Mouse (Mus musculus) urinary bladder, adult 18-20 months (tissue): ENCODE measurements around the gene Ahcyl1.
"Not testable (repeated sequence)": the region's sequence is repeated elsewhere in the genome, so short reads cannot be mapped to it uniquely, and the experiment has no call there.

Source experiments
- DNase-seq, 2 experiments: peaks; one replicate each; pipeline ENCODE4 v3.0.0; 2022; ENCODE audit warnings: low spot score in 2 of 2, mixed read lengths in 2 of 2

Gene Ahcyl1

DNA sequence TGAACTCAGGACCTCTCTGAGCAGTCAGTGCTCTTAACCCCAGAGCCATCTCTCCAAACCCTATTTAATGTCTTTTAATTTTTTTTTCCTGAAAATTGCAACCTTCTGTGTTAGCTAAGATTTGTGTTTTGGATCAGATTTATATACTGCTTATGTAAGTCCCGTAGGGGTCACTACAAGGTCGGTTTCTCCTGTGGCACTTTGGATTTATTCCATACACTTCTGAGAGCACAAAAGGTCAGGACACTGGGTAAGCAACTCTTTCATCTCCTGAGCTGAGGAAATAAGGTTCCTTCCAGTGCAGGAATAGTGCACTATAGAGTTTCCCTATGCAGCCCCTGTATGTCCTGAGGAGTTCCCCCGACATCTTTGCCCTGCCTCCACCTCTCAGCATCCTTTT, 40.9 kb downstream of the Ahcyl1 start:
- DNase-seq = no peak

DNA sequence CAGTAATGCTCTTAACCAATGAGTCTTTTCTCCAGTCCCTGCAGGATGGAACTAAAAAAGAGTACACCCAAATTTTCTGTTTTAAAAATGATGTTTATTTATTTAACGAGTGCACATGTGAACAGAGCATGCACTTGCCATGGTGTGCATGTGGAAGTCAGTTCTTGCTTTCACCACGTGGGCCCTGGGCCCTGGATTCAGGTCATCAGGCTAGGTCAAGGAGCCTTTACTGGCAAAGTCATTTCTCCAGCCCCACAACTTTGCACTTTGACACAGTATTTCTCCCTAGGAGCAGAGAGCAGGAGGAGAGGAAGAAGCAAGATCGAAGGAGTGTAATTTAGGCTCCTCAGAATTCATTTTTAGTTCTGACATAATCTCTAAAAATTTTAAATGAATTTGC, 41.5 kb downstream of the Ahcyl1 start:
- no peak for DNase-seq

DNA sequence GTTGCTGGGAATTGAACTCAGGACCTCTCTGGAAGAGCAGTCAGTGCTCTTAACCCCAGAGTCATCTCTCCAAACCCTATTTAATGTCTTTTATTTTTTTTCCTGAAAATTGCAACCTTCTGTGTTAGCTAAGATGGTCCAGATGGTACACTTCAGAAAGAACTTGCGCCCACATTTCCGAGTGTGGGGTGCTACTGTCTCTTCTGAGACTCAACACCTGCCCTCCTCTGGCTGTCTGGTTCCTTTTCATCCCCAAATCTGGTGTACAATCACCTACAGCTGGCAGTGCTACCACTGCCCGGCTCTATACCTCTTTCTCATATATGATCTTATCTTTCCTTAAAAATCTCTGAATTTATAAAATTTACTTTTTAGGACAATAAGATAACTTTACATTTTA, 43.4 kb downstream of the Ahcyl1 start:
- no peak for DNase-seq

- DNase-seq = not testable (repeated sequence)
These were observed 46.1 kb downstream of the Ahcyl1 start for GRCm38 (mm10) chr3:107650276-107650675.

GRCm38 (mm10) chr3:107646947-107647346, 49.4 kb downstream of the Ahcyl1 start:
- no peak for DNase-seq

DNA sequence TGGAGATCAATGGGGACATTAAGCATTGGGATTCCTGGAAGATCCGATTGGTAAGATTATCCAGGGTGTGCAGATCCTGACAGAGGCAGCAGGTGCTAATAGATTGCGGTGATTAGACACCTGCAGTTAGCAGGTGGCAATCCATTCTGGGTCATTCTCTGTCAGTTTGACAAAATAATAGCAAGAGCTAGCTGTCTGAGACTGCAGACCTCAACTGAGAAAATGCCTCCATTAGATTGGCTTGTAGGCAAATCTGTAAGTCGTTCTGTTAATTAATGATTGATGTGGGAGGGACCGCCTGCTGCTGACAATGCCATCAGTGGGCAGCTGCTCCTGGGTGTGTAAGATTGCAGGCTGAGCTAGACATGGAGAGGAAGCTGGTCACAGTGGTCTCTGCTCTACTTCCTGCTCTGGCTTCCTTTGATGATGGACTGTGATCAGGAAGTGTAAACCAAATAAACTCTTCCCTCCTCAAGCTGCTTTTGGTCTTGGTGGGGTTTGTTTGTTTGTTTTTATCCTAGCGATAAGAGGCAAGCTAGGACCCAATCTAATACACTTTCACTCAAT, 58.7 kb downstream of the Ahcyl1 start:
- DNase-seq = no peak

DNA sequence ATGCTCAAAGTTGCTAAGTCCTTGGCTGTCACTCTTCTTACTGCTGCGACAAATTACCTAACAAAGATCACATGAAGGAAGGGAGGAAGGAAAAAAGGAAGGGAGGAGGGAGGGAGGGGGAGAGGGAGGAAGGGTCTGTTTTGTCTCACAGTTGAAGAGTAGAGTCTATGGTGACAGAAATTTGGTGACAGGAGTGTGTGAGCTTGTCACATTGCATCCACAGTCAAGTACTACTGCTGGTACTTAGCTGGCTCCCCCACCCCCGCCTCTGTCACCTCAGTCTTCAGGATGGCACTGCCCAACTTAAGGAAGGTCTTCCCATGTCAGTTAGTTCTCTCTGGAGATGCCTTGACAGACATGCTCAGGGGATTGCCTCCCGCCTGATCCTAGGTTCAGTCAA, 60.1 kb downstream of the Ahcyl1 start:
- no peak for DNase-seq

- no peak for DNase-seq
These were observed 60.5 kb downstream of the Ahcyl1 start for GRCm38 (mm10) chr3:107635836-107636235.

DNA sequence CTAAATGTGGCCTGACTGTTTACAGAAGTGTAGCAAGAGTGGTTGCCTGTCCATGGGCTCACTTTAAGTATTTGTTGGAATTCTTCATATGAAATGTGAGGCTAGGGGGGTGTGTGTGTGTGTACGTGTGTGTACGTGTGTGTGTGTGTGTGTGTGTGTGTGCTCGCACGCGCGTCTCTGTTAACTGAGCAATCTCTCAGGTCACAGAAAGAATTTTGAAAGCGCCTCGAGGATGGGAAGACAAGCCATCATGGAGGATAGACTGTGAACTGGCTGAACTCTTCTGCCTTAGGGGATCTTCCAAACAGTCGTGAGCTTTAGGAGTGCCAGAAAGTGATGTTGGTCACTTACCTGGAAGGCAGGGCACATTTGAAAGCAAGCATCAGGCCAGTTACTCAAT, 62.5 kb downstream of the Ahcyl1 start:
- no peak for DNase-seq

- DNase-seq = no peak
These were observed 63.6 kb downstream of the Ahcyl1 start for GRCm38 (mm10) chr3:107632786-107633185.

DNA sequence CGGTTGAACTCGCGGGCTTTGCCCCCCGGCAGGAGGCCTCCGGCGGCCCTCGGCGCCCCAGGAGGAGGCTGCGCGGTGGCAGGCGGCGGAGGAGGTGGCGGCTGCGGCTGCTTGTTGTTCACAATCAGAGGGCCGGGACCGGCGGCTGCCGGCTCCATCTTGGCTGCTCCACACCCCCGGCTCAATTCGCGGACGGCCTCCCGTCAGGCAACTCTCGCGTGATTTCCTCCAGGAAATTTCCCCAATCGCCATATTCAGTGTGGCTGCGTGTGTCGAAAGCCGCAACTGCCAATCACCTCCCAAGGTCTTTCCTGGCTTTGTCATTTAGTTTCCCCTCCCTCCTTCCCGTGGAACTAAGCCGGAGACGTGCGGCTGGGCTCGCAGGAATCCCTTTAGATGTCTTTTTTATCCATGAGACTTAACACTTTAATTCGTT, 64.8 kb downstream of the Ahcyl1 start, which contains the start of gene Strip1:
Gene Strip1, minus strand, starts transcription at position 172 of the 436 bp plus-strand sequence.
- peak; percentile 88 for DNase-seq

DNA sequence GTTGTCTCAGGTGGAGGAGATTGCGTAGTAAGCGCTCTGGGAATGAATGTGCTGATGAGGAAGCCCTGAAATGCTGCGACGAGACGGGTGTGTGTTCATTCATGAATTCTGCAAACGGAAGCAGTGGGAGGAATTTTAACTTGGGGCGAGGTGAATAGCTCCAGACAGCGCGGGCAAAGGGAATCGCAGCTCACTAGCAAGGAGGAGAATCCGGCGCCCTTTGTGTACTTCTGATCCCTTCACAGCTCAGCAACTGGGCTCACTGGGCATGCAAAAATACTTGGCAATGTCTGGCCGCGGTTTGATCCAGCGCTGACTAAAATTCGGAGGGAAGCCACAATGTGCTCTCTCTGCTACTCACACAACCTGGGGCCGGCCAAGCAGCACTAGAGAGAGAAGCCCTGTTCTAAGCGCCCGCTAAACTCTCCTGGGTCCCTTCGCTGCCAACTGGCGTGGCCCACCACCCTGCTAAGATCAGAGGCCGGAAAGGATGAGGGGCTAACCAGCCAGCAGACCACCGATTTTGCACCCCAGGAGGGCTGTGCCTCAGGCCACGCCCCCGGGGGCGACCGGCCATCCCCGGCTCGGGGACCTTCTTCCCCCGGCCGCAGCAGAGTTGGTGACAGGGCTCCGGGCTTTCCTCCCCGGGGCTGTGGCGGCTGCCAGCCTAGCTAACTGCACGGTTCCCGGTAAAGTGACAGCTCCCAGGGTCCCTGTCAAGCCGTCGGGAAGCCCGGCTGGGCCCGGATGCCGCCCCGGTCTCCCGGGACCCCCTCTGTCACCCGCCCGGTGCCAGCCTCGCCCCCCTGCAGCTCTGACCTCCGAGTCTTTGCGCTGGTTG, 65.5 kb downstream of the Ahcyl1 start, which contains the start of gene Gm10961:
Gene Gm10961, plus strand, starts transcription at position 641 of the 841 bp plus-strand sequence.
- DNase-seq = no peak

DNA sequence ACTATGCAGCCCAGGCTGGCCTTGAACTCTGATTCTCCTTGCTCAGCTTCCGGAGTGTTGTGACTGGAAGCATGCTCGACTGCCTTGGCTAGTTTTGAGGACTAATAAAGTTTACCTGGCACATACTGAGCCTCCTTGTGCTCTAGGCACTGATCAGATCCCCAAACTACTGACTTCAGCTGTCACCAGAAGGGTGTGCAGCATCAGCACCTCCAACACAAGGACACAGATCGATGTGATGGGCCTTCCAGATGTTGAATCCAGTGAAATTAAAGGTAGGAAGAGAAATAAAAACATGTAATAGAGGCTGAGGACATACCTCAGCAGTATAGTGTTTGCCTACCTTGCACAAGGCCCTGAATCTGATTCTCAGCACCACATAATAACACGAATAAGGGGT, 66.9 kb downstream of the Ahcyl1 start:
- no peak for DNase-seq

- DNase-seq = no peak
These were observed 67.8 kb downstream of the Ahcyl1 start for GRCm38 (mm10) chr3:107628551-107628950.

- DNase-seq = no peak
These were observed 68.7 kb downstream of the Ahcyl1 start for GRCm38 (mm10) chr3:107627641-107628040.

DNA sequence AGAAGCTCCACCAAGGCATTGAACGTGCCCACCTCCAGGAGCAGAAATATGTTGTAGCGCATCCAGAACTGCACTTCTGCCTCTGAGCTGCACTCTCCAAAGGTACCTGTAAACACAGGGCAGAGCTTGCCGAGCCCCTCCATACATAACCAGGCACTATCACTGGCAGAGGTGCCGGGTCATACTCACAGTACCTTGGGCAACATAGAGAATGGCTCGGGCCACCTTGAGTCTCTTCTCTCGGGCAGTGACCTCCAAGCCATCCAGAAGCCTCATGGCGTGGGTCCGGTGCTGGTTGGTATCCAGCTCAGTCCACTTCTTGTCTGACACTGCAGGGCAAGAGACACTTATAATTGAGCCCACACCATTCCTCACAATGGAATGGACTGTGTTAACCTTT, 69.6 kb downstream of the Ahcyl1 start:
- no peak for DNase-seq

DNA sequence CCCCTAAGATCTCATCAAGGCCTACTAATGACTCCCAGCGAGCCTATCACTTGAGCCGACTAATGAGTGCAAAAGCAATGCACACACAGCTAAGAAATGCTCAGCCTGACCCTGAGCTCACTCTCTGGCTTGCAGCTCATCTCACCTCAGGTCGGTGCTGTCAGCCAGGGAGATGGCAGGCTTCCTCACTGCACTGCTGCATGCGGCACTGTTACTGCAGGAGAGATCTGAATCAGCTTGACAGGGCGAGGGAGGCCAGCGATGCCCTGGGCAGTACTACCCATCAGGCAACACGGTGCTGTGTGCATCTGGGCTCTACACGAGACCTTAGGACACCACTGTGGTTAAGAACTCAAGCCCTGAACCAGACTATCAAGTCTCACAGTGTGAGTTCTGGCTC, 70.8 kb downstream of the Ahcyl1 start:
- DNase-seq = no peak

DNA sequence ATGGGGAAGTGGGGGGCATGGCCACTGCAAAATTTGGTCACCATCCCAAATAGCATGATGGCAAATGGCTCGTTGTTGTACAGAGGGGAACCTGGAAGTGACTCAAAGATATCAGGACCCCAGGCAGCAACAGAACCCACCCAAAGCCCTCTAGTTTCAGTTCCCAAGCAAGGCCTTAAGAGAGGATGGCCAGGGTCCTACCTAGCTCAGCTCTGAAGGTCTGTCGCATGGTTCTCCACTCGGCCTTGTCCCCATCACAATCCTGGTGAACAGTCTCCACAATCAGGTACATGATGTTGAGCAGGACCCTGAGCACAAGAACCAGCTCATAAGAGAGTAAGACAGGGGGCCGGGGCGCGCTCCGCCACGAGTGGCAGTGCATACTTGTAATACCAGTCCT, 71.9 kb downstream of the Ahcyl1 start:
- DNase-seq = no peak

GRCm38 (mm10) chr3:107622537-107622936, 73.8 kb downstream of the Ahcyl1 start:
- DNase-seq = no peak

- DNase-seq = no peak
These were observed 74.9 kb downstream of the Ahcyl1 start for GRCm38 (mm10) chr3:107621286-107622075.

DNA sequence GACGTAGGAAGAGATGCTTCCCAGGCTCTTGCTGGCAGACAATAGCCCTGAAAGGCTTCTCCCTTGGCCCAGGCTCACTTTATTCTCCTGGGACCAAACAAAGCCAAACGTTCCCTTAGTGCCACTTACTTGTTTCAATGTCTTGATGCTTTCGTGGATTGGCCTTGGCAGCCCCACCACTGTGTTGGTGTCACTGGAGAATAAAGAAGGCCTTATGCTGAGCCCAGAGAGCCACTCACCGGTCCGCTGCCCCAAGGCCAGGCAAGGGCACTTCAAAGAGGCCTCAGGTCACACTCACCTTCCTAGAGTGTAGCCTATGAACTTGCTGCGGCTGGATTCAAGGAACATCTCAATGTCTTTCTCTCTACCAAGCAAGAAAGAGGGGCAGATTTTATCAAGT, 76.4 kb downstream of the Ahcyl1 start:
- DNase-seq = no peak

DNA sequence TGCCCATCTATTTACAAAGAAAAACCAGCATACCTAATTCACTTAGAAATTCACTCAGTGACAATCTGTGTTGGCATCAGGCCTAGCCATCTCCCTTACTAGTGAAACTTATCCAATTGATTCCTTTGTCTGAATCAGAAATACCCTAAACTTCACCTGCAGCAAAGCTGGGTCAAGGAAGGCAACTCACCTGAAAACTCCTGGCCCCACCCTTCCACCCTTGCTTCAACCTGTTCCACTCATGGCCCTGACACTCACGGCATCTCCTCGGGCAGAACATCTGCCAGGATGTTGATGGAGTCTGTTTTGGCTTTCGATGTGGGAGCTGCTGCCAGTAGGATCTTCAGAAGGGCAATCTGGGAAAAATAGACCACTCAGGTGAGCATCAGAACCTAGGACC, 78.6 kb downstream of the Ahcyl1 start:
- no peak for DNase-seq
